Mouse (Mus musculus) limb, embryonic 14.5 days (tissue): ENCODE data around the gene Slc36a2. TPM values are rescaled to one million over a fixed set of nuclear protein-coding genes. Genes with fewer than 3 reads are reported as not detected.
A peak's percentile ranks its signal among the peaks of the same experiment; 100 is the strongest.

Source experiments
- ATAC-seq: fragments of 200-750 bp; cut with Nextera tagmentation; 2 replicates; pipeline ENCODE4 v1.8.0; 2017; ENCODE audit warnings: low read depth, moderate number of reproducible peaks, moderate TSS enrichment; ENCODE audit not compliant: low FRiP score
- DNase-seq: peaks from one replicate; pipeline ENCODE4 v3.0.0-alpha.2; 2015; ENCODE audit warnings: low spot score
- H3K27ac ChIP-seq: fragments of 300-500 bp; sonication (generic); replicated peaks from 2 replicates; pipeline ENCODE4 v1.5.1; 2014; ENCODE audit warnings: low read depth, mild to moderate bottlenecking, low read length, moderate library complexity, mixed read lengths
- H3K27me3 ChIP-seq: fragments of 300-500 bp; sonication (generic); 2 replicates; pipeline ENCODE4 v1.6.1; 2014; ENCODE audit warnings: low read length, mixed read lengths; ENCODE audit not compliant: control insufficient read depth, insufficient read depth
- H3K36me3 ChIP-seq: fragments of 300-500 bp; sonication (generic); 2 replicates; pipeline ENCODE4 v1.6.1; 2014; ENCODE audit warnings: mild to moderate bottlenecking, low read length, moderate library complexity, mixed read lengths; ENCODE audit not compliant: control insufficient read depth, insufficient read depth
- H3K4me1 ChIP-seq: fragments of 300-500 bp; sonication (generic); 2 replicates; pipeline ENCODE4 v1.6.1; 2014; ENCODE audit warnings: antibody characterized with exemption, low read length, mixed read lengths; ENCODE audit not compliant: control insufficient read depth, insufficient read depth
- H3K4me2 ChIP-seq: fragments of 300-500 bp; sonication (generic); replicated peaks from 2 replicates; pipeline ENCODE4 v1.6.1; 2014; ENCODE audit warnings: low read depth, mild to moderate bottlenecking, low read length, moderate library complexity; ENCODE audit not compliant: severe bottlenecking
- H3K4me3 ChIP-seq: fragments of 300-500 bp; sonication (generic); replicated peaks from 2 replicates; pipeline ENCODE4 v1.5.1; 2014; ENCODE audit warnings: low read length
- H3K9ac ChIP-seq: fragments of 300-500 bp; sonication (generic); 2 replicates; pipeline ENCODE4 v1.6.1; 2014; ENCODE audit warnings: mild to moderate bottlenecking, low read depth, low read length, moderate library complexity; ENCODE audit not compliant: severe bottlenecking
- H3K9me3 ChIP-seq: fragments of 300-500 bp; sonication (generic); 2 replicates; pipeline ENCODE4 v1.6.1; 2016; ENCODE audit warnings: low read length; ENCODE audit not compliant: control insufficient read depth
- POLR2A ChIP-seq: fragments of 200-500 bp; IDR thresholded peaks from 2 replicates; pipeline ENCODE4 v1.8.0; 2012; ENCODE audit warnings: inconsistent platforms, mild to moderate bottlenecking, moderate library complexity, borderline replicate concordance; ENCODE audit not compliant: insufficient read depth, insufficient read length; ENCODE audit errors: extremely low read depth
- WGBS: fragments of 180-500 bp; shearing (Covaris S2); extraction: QIAGEN DNeasy Blood & Tissue Kit; methylation state at CpG from one replicate; pipeline ENCODE4 v1.1.7; 2014; 5-methylcytosine and 5-hydroxymethylcytosine counted together
- polyA plus RNA-seq, 2 experiments: library from polyadenylated mRNA; depleted of rRNA in 1 of 2; stranded (reverse) in 1 of 2; unstranded in 1 of 2; fragments of >200 nt; fragmentation: Nextera tagmentation in 1 of 2; extraction: Ambion mirVana in 1 of 2; gene quantifications; 2 replicates each; pipeline versions ENCODE4 v1.2.1 to v1.2.3; 2012 to 2014

Gene Slc36a2
- polyA plus RNA-seq, 2 experiments = 1.4 to 1.7 TPM

- ATAC-seq = peak; percentile 96
- Histone ChIP-seq H3K4me2 (peak within 1 kb of the TSS; percentile 98), H3K27me3 (no peaks in the 10 kb centered on the region), H3K9me3 (no peaks in the 10 kb centered on the region), H3K4me3 (peak within 1 kb of the TSS; percentile 64), H3K36me3 (no peaks in the 10 kb centered on the region), H3K9ac (peak within 1 kb of the TSS; percentile 77), H3K27ac (no peak within 1 kb of the TSS), H3K4me1 (peaks cover 4% of the 10 kb centered on the region; the same call in 1 of the 2 replicates)
- 0 out of 2 replicates have a peak, but pooled peaks have one; percentile 9 for TF ChIP-seq POLR2A
- WGBS = under 1% methylated on average over 28 of the region's 31 CpGs
- peak; percentile 93 for DNase-seq
Measured at GRCm38 (mm10) chr11:55204159-55204596, 19.3 kb upstream of the Slc36a2 start, which contains the start of gene Slc36a1. Slc36a1 (plus strand) TSS chr11:55204350.

GRCm38 (mm10) chr11:55197740-55198510 is 13.0 kb upstream of the Slc36a2 start:
- H3K27me3 ChIP-seq = no peaks in the 10 kb centered on the region
- H3K27ac ChIP-seq = no peak overlapping the region
- no peaks in the 10 kb centered on the region for H3K9me3 ChIP-seq
- no peak overlapping the region for H3K4me3 ChIP-seq
- no peak overlapping the region for H3K4me2 ChIP-seq
- ATAC-seq = no peak
- DNase-seq = no peak
- H3K4me1 ChIP-seq = no peaks in the 10 kb centered on the region
- no peaks in the 10 kb centered on the region for H3K36me3 ChIP-seq
- 87% methylated on average over 8 of the region's 8 CpGs for WGBS
- TF ChIP-seq POLR2A = no peak
- no peak overlapping the region for H3K9ac ChIP-seq

GRCm38 (mm10) chr11:55197086-55197485 is 12.2 kb upstream of the Slc36a2 start:
- no peaks in the 10 kb centered on the region for H3K4me1 ChIP-seq
- TF ChIP-seq POLR2A = no peak
- no peaks in the 10 kb centered on the region for H3K36me3 ChIP-seq
- H3K4me2 ChIP-seq = no peak overlapping the region
- no peaks in the 10 kb centered on the region for H3K27me3 ChIP-seq
- H3K9ac ChIP-seq = no peak overlapping the region
- no peaks in the 10 kb centered on the region for H3K9me3 ChIP-seq
- no peak for ATAC-seq
- 53% methylated on average over 6 of the region's 6 CpGs for whole genome bisulfite sequencing
- no peak for DNase-seq
- H3K27ac ChIP-seq = no peak overlapping the region
- no peak overlapping the region for H3K4me3 ChIP-seq

GRCm38 (mm10) chr11:55190216-55190615 is 5.3 kb upstream of the Slc36a2 start:
- Histone ChIP-seq H3K27me3 (no peaks in the 10 kb centered on the region), H3K27ac (no peak overlapping the region), H3K36me3 (no peaks in the 10 kb centered on the region), H3K9ac (no peak overlapping the region), H3K9me3 (no peaks in the 10 kb centered on the region), H3K4me3 (no peak overlapping the region), H3K4me1 (no peaks in the 10 kb centered on the region), H3K4me2 (no peak overlapping the region)
- DNase-seq = no peak
- WGBS = 83% methylated on average over 3 of the region's 3 CpGs
- TF ChIP-seq POLR2A = no peak
- ATAC-seq = no peak

GRCm38 (mm10) chr11:55187777-55188176 is 2.9 kb upstream of the Slc36a2 start:
- Histone ChIP-seq H3K4me1 (no peaks in the 10 kb centered on the region), H3K4me2 (no peak overlapping the region), H3K27ac (no peak overlapping the region), H3K36me3 (no peaks in the 10 kb centered on the region), H3K9ac (no peak overlapping the region), H3K4me3 (no peak overlapping the region), H3K27me3 (no peaks in the 10 kb centered on the region), H3K9me3 (no peaks in the 10 kb centered on the region)
- 81% methylated on average over 6 of the region's 6 CpGs for WGBS
- no peak for TF ChIP-seq POLR2A
- ATAC-seq = no peak
- no peak for DNase-seq
